Mouse (Mus musculus) heart, postnatal 10 days (tissue): ENCODE results near the gene Grsf1. TPM values are rescaled to one million over a fixed set of nuclear protein-coding genes. Genes with fewer than 3 reads are reported as not detected.
A peak's percentile ranks its signal among the peaks of the same experiment; 100 is the strongest.

ENCODE experiments used
- DNase-seq, 2 experiments: peaks; one replicate each; pipeline ENCODE4 v3.0.0; 2021
- intact Hi-C: fragments of 180-260 bp; cut with DNase I; formaldehyde crosslinking; loops from one replicate; pipeline ENCODE4 v1.15.1; 2025
- total RNA-seq, 2 experiments: library from RNA; stranded (reverse); gene quantifications; 2 replicates each; pipeline ENCODE4 v1.2.3; 2021

The Grsf1 gene
- total RNA-seq, 2 experiments from 2014 or later = 197 to 201 TPM

DNA sequence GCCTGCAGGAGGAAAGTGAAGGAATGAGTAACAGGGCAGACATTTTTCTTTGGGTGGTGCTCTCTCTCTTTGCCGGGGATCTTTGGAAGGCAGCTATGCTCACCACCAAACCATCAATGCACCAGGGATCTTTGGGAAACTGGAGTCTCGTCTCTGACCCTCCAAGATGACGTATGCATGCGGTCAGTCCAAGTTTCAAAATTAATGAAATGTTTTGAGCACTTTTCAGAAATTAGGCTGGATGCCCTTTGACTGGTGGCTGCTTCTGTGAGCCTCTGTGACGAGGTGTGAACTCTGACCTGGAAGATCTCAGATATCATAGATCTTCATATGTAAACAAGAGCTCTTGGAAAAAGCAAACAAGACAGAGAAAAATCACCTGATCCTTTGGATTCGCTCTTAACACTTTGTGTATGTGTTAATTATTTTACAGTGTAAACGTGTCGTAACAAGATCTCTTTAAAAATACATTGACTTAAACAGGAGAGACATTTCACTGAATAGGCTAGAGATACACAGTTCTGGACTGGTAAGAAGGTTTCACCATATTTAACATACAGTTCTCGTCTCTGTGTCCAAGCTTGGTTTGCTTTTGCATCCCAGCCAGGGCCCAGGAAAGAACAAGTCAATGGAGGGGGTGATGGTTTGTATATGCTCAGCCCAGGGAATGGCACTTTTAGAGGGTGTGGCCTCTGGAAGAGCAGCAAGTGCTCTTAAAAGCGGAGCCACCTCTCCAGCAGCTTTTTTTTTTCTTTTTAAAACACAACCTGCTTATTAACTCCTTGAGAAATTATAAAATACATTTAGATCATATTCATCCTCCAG, 14.9 kb upstream of the Grsf1 start:
- no peak for DNase-seq
- intact Hi-C loops = loop anchor here (5.0 kb wide), 1 partner anchor 696 kb away; no protein-coding TSS in a partner anchor

DNA sequence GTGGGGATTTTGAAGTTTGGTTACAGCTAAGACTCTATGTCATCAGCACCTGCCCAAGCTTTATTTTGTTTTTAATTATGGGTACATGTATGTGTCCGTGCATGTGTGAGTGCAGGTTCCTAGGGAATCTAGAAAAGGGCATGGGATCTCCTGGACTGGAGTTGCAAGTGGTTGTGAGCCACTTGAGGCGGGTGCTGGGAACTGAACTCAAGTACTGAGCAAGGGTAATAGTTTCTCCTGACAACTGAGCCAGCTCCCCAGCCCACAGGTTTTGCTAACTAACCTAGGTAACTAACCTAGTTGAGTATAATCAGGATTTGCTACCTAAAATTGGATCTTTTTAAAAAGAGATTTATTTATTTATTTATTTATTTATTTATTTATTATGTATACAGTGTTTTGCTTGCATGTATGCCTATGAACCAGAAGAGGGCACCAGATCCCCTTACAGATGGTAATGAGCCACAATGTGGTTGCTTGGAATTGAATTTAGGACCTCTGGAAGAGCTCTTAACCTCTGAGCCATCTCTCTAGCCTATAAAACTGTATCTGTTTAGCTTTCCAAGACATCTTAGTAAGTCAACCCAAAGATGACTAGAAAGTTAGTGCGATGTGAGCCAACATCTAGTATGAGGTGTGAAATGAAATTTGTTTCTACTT, 13.4 kb upstream of the Grsf1 start:
- intact Hi-C loops = loop anchor here (5.0 kb wide), 1 partner anchor 78 kb away; no protein-coding TSS in a partner anchor
- DNase-seq = peak; percentile 20 to 41

DNA sequence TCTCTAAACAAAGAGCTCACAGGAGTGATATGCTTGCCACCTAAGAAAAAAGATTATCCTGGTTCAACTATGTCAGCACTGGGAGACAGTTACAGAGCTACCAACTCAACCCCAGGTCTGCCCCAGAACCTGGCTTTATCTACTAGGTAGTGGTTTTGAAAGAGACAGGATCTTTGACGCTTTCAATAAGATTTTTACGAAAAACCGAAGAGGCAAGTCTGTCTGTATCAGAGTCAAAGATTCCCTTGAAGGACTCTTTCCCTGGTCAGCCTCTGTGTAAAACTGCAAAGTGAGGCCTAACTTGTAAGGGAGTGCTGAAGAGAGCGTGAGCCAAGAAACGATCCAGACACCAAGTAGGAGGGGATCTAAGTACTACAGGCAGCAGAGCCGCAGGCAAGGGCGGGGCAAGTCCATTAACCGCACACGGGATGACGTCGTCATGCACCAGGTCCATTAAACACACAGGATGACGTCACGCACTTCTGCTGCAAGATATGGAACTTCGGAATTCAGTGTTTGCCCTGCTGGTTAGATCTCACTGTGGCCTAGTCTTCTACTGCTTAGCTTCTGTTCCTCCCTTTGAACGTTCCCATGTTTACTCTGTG, 12.7 kb upstream of the Grsf1 start:
- DNase-seq = no peak
- intact Hi-C loops = loop anchor here (5.0 kb wide), 1 partner anchor 79 kb away; no protein-coding TSS in a partner anchor

DNA sequence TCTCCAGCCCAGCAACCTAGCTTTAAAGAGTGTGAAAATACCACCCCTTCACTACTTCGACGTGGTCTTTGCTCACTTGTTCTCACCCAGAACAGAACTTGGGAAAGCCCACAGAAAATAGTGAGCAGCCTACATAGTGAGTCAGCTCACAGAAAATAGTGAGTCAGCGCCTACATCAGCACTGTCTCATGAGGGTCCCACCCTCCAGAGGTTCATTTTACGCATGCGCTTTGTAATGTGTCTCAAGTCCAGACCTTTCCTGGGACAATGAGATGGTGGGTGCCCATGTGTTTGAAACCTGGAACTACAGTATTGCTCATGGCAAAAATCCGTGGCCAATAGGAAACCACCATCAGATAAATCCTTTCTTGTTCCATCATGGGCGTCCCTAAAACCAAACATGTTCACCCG, 12.0 kb upstream of the Grsf1 start:
- intact Hi-C loops = loop anchor here (5.0 kb wide), 1 partner anchor 79 kb away; no protein-coding TSS in a partner anchor
- DNase-seq = no peak

DNA sequence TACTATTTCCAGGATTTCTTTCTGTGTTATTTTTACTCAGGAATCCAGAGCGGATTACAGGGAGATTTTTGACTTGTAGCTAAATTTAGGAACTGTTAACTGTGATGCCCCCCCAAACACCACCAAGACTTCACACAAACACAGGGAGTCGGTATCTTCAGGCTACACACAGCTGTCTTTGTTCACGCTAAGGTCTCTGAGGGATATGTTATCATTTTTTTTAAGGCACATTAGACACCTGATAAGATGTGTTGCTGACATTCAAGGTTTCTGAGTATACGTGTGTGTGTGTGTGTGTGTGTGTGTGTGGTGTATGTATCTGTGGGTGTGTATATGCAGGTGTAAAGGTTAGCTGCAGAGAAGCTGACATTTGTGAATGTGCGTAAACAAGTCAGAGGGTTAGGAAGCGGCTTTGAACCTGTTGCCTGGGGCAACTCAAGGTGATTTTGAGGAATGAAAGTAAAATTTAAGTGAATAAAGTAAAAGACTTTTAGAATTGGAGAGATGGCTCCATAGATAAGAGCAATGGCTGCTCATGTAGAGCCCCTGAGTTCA, 9.9 kb upstream of the Grsf1 start:
- DNase-seq = no peak
- intact Hi-C loops = loop anchor here (5.0 kb wide), 1 partner anchor 81 kb away; no protein-coding TSS in a partner anchor

DNA sequence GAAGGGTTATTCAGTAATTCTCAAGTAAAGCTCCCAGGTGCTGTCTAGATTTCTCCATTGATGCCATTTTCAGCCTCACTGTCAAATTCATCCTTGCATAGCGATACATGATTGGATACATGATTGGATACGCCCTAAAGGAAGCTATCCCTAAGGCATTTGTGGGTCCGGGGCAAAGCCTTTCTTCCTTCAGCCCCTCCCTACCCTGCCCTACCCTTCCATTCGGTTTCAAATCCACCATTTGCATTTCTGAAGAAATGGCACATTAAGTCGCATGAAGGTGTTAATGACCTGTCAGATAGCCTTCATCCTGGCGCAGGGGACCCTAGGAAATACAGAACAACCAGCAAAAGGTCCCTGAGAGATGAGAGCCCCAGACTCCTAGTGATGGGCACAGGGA, 9.3 kb upstream of the Grsf1 start:
- intact Hi-C loops = loop anchor here (5.0 kb wide), 1 partner anchor 82 kb away; no protein-coding TSS in a partner anchor
- DNase-seq = no peak

DNA sequence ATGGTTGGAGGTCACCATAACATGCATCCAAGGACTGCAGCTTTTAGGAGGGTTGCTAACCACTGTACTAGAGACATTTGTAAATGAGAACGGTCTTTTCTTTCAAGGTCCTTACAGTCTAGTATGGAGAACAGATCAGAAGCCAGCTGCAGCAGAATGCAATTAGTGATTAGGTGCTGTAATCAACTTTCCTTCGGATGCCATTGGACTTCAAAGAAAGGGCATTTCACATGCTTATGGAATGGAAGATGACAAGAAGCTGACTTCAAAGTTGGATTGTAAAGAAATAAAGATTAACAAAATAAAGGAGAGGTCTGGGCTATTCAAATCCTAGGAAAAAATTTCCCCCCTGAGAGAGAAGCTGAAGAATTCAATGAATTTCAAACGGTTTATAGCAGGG, 8.3 kb upstream of the Grsf1 start:
- intact Hi-C loops = no loop called here

DNA sequence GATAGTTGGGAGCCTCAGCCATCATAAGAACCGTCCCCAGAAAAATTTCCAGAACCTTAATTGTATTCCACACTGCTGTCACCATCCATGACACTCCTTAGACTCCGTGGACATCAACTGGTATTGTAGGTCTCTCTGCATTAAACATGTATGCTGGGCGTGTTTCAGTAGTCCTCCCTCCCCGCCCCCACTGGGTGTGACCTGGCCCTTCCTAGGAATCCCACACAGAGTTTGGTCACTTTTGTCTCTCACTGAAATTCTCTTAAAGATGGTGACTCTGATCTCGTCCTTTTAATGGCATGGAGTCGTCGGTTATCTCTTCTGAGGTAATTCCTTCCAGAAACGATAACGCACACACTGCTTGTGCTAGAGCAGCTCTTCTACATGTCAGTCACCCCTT, 7.7 kb upstream of the Grsf1 start:
- no peak for DNase-seq
- intact Hi-C loops = no loop called here

More for the DNA sequence above, 8.3 kb upstream of the Grsf1 start:
- DNase-seq = no peak

DNA sequence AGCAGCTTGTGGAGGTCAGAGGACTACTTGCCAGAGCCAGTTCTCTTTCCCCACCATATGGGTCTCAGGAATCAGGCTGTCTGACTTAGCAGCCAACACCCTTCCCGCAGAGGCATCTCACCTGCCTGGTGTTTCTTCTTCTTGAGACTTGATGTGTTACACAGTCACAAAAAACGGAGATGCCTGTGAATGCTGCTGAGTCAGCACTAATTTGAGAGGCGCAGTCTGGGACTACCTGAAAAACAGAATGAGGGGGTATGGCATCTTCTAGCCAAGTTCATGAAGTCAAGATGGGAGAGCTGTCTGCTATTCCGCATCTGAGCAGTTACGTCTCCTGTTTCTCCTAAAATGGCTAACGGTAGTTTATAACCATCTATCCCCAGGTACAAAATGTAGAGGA, 4.6 kb upstream of the Grsf1 start:
- intact Hi-C loops = no loop called here
- DNase-seq = no peak

DNA sequence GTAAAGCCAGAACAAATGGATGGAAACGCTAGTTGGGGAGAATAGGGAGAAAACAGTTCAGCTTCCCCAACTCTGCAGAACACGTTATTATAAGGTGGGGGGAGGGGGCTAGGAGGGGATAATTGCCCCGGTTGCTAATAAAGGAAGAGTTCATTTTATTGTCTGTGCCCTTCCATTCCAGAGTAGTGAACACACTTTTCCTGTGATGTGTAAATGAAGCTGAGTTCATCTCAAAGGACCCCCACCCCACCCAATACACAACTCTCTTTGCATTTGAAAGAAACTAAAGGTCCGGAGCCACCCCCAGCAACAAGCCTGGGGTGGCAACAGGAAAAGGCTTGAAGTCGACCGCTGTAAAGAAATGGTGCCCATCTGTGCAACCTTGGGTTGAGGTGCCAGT, 3.4 kb upstream of the Grsf1 start:
- DNase-seq = no peak
- intact Hi-C loops = loop anchor here (5.0 kb wide), 1 partner anchor 112 kb away; the partner anchor contains the start of gene Rufy3

DNA sequence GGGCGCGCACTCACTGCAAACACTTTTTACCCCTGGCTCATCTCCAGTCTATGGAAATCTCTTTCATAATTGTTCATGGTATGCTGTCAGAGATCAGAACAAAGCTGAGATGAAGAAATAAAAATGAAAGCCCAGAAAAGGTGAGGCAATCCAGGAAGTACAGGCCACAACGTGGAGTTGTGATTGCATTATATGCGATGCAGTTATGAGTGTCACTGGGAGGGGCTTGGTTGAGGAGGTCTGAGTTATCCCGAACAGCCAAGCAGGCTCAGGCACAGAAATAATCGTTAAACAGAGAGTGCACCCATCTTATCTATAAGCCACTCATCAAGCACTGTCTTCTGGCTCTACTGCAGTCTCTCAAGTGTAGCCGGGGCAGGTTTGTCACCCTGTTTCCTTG, 3.0 kb upstream of the Grsf1 start:
- no peak for DNase-seq
- intact Hi-C loops = loop anchor here (5.0 kb wide), 1 partner anchor 112 kb away; the partner anchor contains the start of gene Rufy3

DNA sequence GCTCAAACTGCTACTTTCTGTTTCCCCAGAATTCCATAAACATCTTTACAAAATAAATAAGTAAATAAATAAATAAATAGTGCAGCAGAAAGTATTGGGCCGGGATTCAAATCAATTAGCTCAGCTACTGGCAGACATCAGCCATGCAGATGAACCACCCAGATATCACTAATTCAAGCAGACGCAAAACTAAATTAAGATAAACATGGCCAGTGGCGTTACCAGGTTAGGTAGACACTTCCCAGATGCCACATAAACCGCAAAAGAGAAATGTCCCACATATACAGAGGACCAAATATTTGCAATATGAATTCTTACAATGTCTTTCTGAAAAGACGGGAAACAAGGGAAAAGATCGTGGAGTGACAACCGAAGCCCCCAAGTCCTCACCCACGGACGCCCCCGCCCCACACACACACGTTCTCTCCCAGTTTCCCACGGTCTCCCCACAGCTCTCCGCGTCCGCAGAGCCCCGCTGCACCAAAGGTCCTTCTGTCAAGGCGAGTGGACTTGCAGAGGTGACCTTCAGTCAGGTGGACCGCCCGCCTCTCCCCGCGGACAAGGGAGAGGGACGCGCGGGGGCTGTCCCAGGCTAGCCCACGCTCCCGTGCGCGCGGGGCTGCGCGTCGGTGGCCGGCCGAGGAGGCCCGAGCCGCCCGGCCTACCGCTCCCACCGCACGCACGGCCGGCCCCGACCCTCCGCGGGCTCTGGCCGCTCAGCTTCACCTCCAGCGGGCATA, 1.1 kb downstream of the Grsf1 start:
- intact Hi-C loops = loop anchor here (1.0 to 5.0 kb wide), 2 partner anchors 45 to 108 kb away; partner anchors contain the start of genes Mob1b and Rufy3
- DNase-seq = peak; percentile 55 to 61

DNA sequence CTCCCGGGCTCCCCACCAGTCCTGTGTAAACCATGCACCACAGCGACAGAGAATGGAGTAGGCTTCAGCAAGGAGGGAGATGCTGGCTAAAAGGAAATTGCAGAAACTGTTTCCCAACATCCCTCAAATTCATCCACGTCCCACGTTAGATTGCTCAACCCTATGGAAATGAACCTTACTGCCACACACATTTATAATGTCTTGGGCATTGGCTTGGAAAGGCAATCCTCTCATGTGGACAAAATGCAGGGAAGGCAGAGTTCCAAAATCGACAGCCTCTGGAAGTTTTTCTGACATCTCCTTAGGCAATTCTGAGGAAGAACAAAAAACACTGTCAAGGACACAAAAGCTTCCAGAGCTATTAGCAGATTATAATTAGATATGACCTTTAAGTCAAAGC, 12.1 kb downstream of the Grsf1 start:
- intact Hi-C loops = no loop called here

DNA sequence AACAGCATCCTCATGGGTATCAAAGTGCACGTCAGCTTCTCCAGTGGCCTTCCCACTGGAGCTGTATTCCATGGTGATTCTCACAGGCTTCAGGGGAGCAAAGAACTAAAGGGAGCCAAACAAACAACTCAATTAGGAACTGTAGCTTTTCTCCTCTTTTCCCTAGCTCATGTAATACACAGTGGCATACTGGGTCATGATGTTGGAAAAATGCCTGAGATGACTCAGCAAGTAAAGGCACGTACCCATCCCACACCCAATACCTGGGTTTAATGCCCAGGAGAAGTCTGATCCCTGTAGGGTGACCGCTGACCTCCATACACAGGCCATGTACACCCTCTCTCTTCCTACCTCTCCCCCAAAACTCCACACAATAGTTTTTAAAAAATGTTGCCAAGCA, 12.8 kb downstream of the Grsf1 start:
- DNase-seq = no peak
- intact Hi-C loops = no loop called here

More for the DNA sequence above, 12.1 kb downstream of the Grsf1 start:
- no peak for DNase-seq

DNA sequence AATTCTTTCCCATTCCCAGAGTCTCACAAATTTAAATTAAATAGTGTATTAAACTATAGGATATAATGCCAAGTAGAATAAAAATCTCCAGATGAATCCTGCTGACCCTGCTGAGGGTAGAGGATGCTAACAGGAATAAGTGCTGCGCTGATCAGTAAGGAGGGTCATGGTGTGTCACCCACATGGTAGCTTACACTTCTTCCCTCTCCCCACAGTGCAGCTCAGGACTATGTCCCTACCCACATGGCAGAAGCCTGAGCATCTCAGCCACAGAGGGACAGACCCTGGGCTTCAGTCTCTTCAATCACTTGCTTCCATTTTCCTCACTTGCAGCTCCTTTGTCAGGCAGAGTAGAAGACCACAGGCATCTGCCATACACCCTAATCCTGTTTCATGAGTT, 18.1 kb downstream of the Grsf1 start:
- intact Hi-C loops = no loop called here
- DNase-seq = no peak

DNA sequence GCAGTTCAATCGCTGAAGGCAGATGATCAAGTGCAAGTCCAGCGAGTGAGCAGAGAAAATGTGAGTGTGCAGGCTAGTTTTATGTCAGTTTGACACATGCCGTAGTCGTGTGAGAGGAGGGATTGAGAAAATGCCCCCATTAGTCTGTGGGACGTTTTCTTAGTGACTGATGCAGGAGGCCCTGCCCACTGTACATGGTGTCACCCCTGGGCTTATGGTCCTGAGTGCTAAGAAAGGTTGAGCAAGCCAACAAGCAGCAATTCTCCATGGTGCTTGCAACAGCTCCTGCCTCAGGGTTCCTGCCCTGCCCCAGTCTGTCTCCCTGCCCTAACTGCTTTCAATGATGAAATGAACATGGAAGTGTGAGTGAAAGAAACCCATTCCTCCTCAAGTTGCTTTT, 23.4 kb downstream of the Grsf1 start:
- no peak for DNase-seq
- intact Hi-C loops = no loop called here

DNA sequence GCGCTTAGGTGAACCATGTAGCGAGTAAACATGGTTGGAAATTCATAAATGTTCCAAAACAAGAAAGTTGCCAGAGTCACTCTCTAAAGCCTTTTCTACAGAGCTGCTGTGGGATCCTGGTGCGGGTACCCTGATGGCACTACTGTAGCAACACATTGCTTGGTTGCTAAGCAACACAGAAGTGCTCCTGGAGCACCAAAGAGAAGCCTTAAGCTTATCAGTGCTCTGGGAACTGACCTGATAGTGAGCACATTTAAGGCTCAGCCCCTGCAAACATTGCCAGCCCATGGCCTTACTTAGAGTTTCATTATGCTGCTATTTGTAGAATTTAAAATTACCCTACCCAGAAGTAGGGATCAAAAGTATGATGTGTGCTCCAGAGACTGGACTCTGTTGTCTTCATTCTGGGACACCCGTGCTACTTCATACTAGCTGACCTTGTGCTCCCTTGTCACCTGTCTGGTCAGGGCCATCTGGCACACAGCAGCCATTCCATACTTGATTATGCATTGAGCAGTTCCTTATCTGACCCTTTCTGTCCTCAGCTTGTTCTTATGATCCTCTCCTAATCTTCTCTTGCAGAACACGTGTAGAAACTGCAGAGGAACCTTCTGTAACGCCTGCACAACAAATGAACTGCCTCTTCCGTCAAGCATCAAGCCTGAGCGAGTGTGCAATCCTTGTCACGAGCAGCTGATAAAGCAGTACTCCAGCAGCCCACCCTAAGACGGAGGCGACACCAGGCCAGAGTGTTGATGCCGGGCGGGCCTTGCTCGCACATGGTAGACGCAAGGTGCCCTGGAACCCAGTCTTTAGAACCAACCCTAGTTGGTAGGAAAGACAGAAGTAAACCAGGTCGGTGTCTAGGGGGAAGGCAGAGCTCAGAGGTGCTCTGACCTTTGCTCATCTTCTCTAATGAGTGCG, 26.5 kb downstream of the Grsf1 start:
- DNase-seq = no peak
- intact Hi-C loops = no loop called here

DNA sequence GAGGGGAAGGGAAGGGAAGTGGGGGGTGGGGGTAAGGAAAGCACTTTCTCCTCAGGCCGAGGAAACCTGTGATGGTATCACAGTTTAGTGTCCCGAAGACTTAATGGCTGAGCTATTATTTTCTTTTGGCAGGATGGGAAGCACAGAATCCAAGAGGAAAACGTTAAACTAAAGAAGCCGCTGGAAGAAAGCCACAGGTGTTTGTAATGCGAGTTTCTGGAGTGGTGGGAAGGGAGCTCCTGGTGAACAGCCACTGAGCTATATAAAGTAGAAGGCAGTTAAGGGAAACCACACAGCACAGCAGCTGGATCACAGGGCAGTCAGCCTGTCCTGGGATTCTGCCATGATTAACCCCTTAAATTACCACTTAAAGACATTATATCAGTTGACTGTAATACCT, 30.6 kb downstream of the Grsf1 start:
- no peak for DNase-seq
- intact Hi-C loops = no loop called here

DNA sequence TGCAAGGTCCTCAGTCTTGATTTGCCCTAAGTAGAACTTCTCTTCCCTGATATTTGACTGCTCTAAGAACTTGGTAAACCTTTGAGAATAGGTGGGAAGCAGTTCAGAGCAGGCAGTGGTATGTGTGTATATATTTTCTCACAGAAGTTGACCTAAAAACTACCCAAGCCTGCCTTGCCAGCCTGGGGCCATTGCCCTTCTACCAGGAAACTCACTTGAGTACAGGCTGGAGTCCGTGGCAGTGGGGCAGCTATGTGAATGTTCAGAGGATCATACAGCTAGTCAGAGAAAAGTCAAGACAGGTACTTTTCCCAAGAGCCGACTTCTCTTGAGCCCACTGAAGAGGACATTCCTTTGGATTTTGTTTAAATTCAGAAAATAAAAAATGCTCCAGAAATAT, 31.1 kb downstream of the Grsf1 start:
- no peak for DNase-seq
- intact Hi-C loops = no loop called here
